Mouse (Mus musculus) limb, embryonic 11.5 days (tissue): ENCODE results near the gene Nipbl. TPM values are rescaled to one million over a fixed set of nuclear protein-coding genes. Genes with fewer than 3 reads are reported as not detected.

ENCODE experiments used
- ATAC-seq: fragments of 200-750 bp; cut with Nextera tagmentation; 2 replicates; pipeline ENCODE4 v1.8.0; 2017; ENCODE audit warnings: low read depth; ENCODE audit not compliant: insufficient number of reproducible peaks, low FRiP score, low TSS enrichment
- DNase-seq: peaks from one replicate; pipeline ENCODE4 v3.0.0-alpha.2; 2015; ENCODE audit warnings: low spot score
- H3K27ac ChIP-seq: fragments of 300-500 bp; sonication (generic); replicated peaks from 2 replicates; pipeline ENCODE4 v1.5.1; 2014; ENCODE audit warnings: low read depth, mild to moderate bottlenecking, low read length
- H3K27me3 ChIP-seq: fragments of 300-500 bp; sonication (generic); 2 replicates; pipeline ENCODE4 v1.6.1; 2014; ENCODE audit warnings: mild to moderate bottlenecking, low read length, mixed read lengths; ENCODE audit not compliant: control insufficient read depth, insufficient read depth
- H3K36me3 ChIP-seq: fragments of 300-500 bp; sonication (generic); 2 replicates; pipeline ENCODE4 v1.6.1; 2014; ENCODE audit warnings: mild to moderate bottlenecking, low read length, moderate library complexity, mixed read lengths; ENCODE audit not compliant: control insufficient read depth, insufficient read depth
- H3K4me1 ChIP-seq: fragments of 300-500 bp; sonication (generic); 2 replicates; pipeline ENCODE4 v1.6.1; 2014; ENCODE audit warnings: low read length, mixed read lengths; ENCODE audit not compliant: control insufficient read depth, insufficient read depth
- H3K4me2 ChIP-seq: fragments of 300-500 bp; sonication (generic); 2 replicates; pipeline ENCODE4 v1.6.1; 2014; ENCODE audit warnings: low read depth, mild to moderate bottlenecking, moderate library complexity; ENCODE audit not compliant: severe bottlenecking
- H3K4me3 ChIP-seq: fragments of 300-500 bp; sonication (generic); 2 replicates; pipeline ENCODE4 v1.5.1; 2014; ENCODE audit warnings: low read depth, low read length
- H3K9ac ChIP-seq: fragments of 300-500 bp; sonication (generic); 2 replicates; pipeline ENCODE4 v1.6.1; 2014; ENCODE audit warnings: mild to moderate bottlenecking, low read length
- H3K9me3 ChIP-seq: fragments of 300-500 bp; sonication (generic); 2 replicates; pipeline ENCODE4 v1.6.1; 2016; ENCODE audit warnings: low read length; ENCODE audit not compliant: control insufficient read depth
- WGBS: fragments of 180-500 bp; shearing (Covaris S2); extraction: QIAGEN DNeasy Blood & Tissue Kit; methylation state at CpG from one replicate; pipeline ENCODE4 v1.1.7; 2014; 5-methylcytosine and 5-hydroxymethylcytosine counted together
- polyA plus RNA-seq: library from polyadenylated mRNA; unstranded; fragments of >200 nt; fragmentation: Nextera tagmentation; extraction: Ambion mirVana; gene quantifications from 2 replicates; pipeline ENCODE4 v1.2.1, GENCODE M21; 2014

Gene Nipbl
- polyA plus RNA-seq, 1 experiment from 2014 or later: 25.6 TPM

DNA sequence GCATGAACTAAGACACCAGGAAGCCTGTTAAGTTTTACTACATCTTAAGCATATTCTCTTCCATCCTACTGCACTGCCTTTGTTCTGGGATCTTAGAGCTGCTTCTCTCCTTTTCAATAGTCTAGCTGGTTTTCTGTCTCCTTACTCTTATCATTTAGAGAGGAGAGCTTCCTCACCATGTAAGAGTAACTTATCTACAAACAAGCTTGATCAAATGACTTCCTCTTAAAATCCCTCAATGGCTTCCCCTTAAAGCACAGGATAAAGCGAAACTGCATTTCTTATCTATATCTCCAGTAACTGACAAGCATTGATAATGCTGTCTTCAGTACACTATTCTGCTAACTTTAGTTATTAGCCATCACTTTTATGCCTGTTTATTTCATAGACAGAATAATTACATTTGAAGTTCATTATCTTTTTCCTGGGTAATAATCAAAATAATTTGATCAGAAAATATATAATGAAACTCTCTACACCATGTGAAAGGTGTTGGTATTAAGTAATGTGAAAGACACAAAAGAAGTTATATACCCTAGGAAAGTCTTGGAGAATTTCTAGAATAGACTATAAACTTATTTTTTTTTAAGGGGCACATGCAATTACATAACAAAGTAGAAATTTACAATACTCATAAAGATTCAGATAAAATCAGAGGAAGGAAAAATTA, 33.0 kb downstream of the Nipbl start:
- Histone ChIP-seq H3K4me2 (no peak overlapping the region), H3K36me3 (no peaks in the 10 kb centered on the region), H3K27me3 (no peaks in the 10 kb centered on the region), H3K9ac (no peak overlapping the region), H3K4me3 (no peak overlapping the region), H3K27ac (no peak overlapping the region), H3K9me3 (no peaks in the 10 kb centered on the region), H3K4me1 (no peaks in the 10 kb centered on the region)
- 87% methylated on average over 1 of the region's 1 CpGs for WGBS
- DNase-seq (no peak), ATAC-seq (no peak)

DNA sequence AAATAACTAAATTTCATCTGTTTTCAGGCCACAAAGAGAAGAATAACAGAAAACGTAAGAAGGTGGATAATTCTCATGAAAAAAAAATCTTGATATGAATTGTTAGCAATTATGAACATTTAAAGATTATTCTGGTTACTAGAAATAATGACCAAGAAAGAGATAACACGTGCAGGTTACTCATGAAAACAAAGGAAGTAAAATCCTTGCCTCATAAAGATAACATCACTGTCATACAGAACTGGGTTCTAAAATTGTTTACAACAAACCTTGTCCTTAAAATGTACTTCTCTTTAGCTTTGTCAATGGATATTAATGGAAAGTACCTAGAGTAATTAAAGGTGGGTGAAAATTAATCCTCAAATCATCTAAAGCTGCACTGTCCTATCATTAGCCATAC, 37.2 kb downstream of the Nipbl start:
- Histone ChIP-seq H3K27me3 (no peaks in the 10 kb centered on the region), H3K4me2 (no peak overlapping the region), H3K9me3 (no peaks in the 10 kb centered on the region), H3K9ac (no peak overlapping the region), H3K4me1 (no peaks in the 10 kb centered on the region), H3K36me3 (no peaks in the 10 kb centered on the region), H3K4me3 (no peak overlapping the region), H3K27ac (no peak overlapping the region)
- ATAC-seq: no peak
- no peak for DNase-seq
- WGBS: 88% methylated on average over 2 of the region's 2 CpGs

DNA sequence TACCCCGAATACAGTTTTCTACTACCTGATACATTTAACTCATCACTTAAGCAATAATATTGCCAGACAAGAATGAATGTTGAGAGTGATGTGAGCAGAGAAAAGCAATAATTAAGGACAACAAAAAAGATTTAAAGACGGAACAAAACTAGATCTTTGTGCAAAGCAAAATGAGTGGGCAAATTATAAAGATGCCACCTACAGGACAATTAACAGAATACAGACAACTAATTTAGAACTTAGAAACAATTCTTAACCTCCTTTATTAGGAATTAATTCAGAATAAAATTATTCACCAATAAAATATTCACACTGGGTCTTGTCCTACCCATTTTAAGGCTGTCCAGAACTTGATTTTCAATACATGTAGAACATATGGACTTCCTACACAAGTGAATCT, 38.0 kb downstream of the Nipbl start:
- Histone ChIP-seq H3K4me2 (no peak overlapping the region), H3K4me3 (no peak overlapping the region), H3K4me1 (no peaks in the 10 kb centered on the region), H3K27me3 (no peaks in the 10 kb centered on the region), H3K27ac (no peak overlapping the region), H3K36me3 (no peaks in the 10 kb centered on the region), H3K9me3 (no peaks in the 10 kb centered on the region), H3K9ac (no peak overlapping the region)
- ATAC-seq: no peak
- no peak for DNase-seq
- 91% methylated on average over 2 of the region's 2 CpGs for WGBS

GRCm38 (mm10) chr15:8402591-8402990, 41.7 kb downstream of the Nipbl start:
- no peak overlapping the region for H3K9ac ChIP-seq
- ATAC-seq (no peak), DNase-seq (no peak)
- no peaks in the 10 kb centered on the region for H3K9me3 ChIP-seq
- H3K27me3 ChIP-seq: no peaks in the 10 kb centered on the region
- 86% methylated on average over 2 of the region's 2 CpGs for WGBS
- H3K4me1 ChIP-seq: no peaks in the 10 kb centered on the region
- no peak overlapping the region for H3K4me2 ChIP-seq
- H3K27ac ChIP-seq: no peak overlapping the region
- H3K4me3 ChIP-seq: no peak overlapping the region
- no peaks in the 10 kb centered on the region for H3K36me3 ChIP-seq

GRCm38 (mm10) chr15:8401536-8401935, 42.7 kb downstream of the Nipbl start:
- no peak overlapping the region for H3K27ac ChIP-seq
- DNase-seq (no peak), ATAC-seq (no peak)
- no peak overlapping the region for H3K4me2 ChIP-seq
- H3K9me3 ChIP-seq: no peaks in the 10 kb centered on the region
- WGBS: 92% methylated on average over 2 of the region's 2 CpGs
- no peaks in the 10 kb centered on the region for H3K4me1 ChIP-seq
- H3K9ac ChIP-seq: no peak overlapping the region
- H3K27me3 ChIP-seq: no peaks in the 10 kb centered on the region
- H3K4me3 ChIP-seq: no peak overlapping the region
- H3K36me3 ChIP-seq: no peaks in the 10 kb centered on the region

DNA sequence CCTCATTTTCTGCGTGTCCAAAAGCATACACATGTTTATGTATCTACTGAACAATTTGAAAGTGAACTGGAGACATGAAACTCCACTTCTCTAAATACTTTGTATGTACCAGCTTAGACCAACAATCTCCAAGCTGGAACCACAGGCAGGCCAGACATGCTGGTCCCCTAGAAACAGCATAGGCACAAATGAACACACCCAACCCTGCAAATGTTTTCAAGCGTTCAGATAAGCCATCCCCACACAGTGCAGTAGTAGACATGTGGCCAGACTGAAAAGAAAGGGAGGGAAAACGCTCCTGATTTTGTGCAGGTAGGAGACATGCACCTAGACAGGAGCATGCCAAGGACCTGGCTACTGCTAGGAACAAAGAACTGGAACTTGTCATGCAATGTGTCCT, 52.5 kb downstream of the Nipbl start:
- Histone ChIP-seq H3K27ac (no peak overlapping the region), H3K36me3 (no peaks in the 10 kb centered on the region), H3K4me2 (no peak overlapping the region), H3K4me1 (no peaks in the 10 kb centered on the region), H3K27me3 (no peaks in the 10 kb centered on the region), H3K4me3 (no peak overlapping the region), H3K9ac (no peak overlapping the region), H3K9me3 (no peaks in the 10 kb centered on the region)
- 91% methylated on average over 3 of the region's 3 CpGs for WGBS
- ATAC-seq (no peak), DNase-seq (no peak)

- Histone ChIP-seq H3K27ac (no peak overlapping the region), H3K9ac (no peak overlapping the region), H3K27me3 (no peaks in the 10 kb centered on the region), H3K4me1 (no peaks in the 10 kb centered on the region), H3K4me2 (no peak overlapping the region), H3K9me3 (no peaks in the 10 kb centered on the region), H3K36me3 (no peaks in the 10 kb centered on the region), H3K4me3 (no peak overlapping the region)
- 73% methylated on average over 3 of the region's 3 CpGs for WGBS
- no peak for DNase-seq
- ATAC-seq: no peak
These were observed 62.0 kb downstream of the Nipbl start for GRCm38 (mm10) chr15:8382213-8382612.

DNA sequence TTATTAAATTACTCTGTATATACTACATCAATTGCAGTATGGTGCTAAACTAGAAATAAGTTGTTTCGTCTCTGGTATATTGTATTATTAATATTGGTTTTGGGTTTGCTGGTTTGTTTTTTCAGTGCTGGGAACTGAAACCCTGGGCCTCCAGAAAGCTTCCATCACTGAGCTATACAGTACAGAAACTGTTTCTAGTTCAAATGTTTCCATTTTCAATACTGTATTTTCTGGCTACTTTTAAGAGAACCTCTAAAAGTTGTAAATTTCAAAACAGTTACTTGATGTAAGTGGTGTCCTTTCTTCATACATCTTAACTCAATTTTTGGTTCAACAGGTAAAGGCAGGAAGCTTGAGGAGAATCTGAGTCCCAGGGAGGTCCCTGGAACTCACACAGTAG, 68.6 kb downstream of the Nipbl start:
- no peaks in the 10 kb centered on the region for H3K4me1 ChIP-seq
- no peak overlapping the region for H3K4me2 ChIP-seq
- peaks cover 2% of the 10 kb centered on the region; the same call in 1 of the 2 replicates for H3K36me3 ChIP-seq
- H3K4me3 ChIP-seq: no peak overlapping the region
- H3K9me3 ChIP-seq: no peaks in the 10 kb centered on the region
- no peak overlapping the region for H3K27ac ChIP-seq
- DNase-seq: no peak
- H3K9ac ChIP-seq: no peak overlapping the region
- no peak for ATAC-seq
- no peaks in the 10 kb centered on the region for H3K27me3 ChIP-seq
- 91% methylated on average over 1 of the region's 1 CpGs for WGBS

- Histone ChIP-seq H3K9me3 (no peaks in the 10 kb centered on the region), H3K36me3 (peaks cover 2% of the 10 kb centered on the region; the same call in 1 of the 2 replicates), H3K4me2 (no peak overlapping the region), H3K27ac (no peak overlapping the region), H3K9ac (no peak overlapping the region), H3K27me3 (no peaks in the 10 kb centered on the region), H3K4me1 (no peaks in the 10 kb centered on the region), H3K4me3 (no peak overlapping the region)
- no peak for DNase-seq
- WGBS: 82% methylated on average over 3 of the region's 3 CpGs
- ATAC-seq: no peak
These were observed 69.5 kb downstream of the Nipbl start for GRCm38 (mm10) chr15:8374724-8375123.
